Mouse (Mus musculus) bone marrow macrophage, adult 2 months (primary cell): ENCODE results near the gene Hdac6.

Source experiments
- CTCF ChIP-seq: IDR thresholded peaks from 2 replicates; pipeline ENCODE4 v1.5.1; 2012; ENCODE audit warnings: low read depth, mild to moderate bottlenecking, low read length, moderate library complexity
- POLR2A ChIP-seq: IDR thresholded peaks from 2 replicates; pipeline ENCODE4 v1.6.1; 2012; ENCODE audit warnings: mild to moderate bottlenecking, low read depth, low read length, borderline replicate concordance

DNA sequence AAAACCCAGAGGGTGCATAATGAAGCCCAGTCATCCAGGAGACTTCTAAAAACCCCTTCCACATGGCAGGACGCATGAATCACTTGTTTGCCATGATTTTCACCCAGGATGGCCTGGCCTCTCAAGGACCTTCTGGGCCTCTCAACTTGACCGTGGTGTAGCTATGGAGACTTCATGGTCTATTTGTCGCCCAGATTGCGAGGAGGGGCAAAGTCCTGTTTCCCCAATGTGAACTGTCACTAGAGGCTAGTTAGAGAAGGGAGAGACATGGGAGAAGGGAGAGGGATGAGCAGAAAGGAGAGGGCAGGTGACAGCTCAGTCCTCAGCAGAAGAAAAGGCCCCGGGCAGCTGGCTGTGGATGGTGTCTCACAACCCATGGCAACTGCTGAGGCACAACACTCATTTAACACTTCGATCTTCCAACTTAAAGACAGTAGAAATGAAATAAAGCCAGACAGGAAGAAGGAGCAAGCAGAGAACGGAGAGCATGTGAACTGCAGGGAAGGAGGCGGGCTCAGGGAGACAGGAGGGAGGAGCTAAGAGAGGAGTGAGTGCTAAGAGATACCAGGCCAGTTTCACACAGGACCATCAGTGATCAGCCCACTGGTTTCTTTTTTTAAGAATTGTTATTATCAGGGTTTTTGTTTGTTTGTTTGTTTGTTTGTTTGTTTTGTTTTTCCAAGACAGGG, 44.8 kb upstream of the Hdac6 start:
- TF ChIP-seq CTCF: no peak
- TF ChIP-seq POLR2A: no peak
